Mouse (Mus musculus) liver, adult (tissue): Measurements from ENCODE around the gene Lgals9.

ENCODE experiments used
- GATA4 ChIP-seq: IDR thresholded peaks from 2 replicates; pipeline ENCODE4 v1.6.1; 2014; ENCODE audit warnings: mild to moderate bottlenecking, low read length; ENCODE audit not compliant: insufficient replicate concordance

The Lgals9 gene

DNA sequence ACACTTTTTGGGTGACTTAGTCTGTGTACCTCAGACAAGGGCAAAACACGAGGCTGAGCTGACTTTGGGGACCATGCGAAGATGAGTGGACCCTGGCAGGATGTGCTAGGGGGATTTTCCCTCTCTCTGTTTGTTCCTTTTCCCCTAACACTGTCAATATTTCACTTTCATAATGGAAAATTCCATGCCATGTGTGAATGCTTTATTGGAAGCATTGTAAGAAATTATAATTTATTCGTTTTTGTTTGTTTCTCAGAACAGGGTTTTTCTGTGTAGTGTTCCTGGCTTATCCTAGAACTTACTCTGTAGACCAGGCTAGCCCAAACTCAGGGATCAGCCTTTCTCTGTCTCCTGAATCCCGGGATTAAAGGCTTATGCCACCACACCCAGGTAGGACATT lies 65.0 kb downstream of the Lgals9 start:
- TF ChIP-seq GATA4: no peak

DNA sequence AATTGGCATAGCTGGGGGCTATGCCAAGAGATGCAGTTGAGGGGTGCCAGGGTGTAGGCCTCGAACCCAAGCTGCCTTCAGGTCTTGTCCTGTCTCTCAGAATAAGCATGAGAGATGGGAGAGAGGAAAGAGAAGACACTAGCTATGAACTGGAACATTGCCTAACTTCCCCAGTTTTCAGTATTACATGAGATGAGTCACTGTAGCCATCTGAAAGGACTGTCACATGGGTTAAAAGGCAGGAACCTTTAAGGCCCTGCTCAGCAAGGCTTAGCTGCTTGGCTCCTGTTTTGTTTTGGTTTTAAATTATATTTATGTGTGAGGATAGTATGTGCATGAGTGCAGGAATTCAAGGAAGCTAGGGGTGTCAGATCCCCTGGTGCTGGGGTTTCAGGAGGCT lies 68.3 kb downstream of the Lgals9 start:
- no peak for TF ChIP-seq GATA4

DNA sequence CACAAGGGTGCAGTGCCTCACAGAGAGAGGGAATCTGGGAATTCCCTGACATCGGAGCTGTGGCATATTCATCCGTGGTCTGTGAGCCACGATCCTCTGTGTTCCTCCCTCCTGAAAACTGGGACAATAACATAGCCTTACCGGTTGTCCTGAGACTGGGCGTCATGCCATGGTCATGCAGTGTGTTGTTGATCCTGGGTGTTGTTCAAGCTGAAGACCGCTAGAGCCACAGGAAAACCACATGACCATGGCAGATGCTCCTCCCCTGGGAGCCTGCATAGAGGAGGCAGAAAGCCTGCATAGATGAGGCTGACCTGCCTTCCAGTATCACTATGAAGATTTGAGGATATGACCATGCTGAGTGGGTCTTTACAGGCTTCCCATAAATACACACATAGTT lies 69.3 kb downstream of the Lgals9 start:
- TF ChIP-seq GATA4: no peak
